Mouse (Mus musculus) liver, embryonic 11.5 days (tissue): Measurements from ENCODE around the gene Aldh4a1. TPM values are rescaled to one million over a fixed set of nuclear protein-coding genes. Genes with fewer than 3 reads are reported as not detected.
A peak's percentile ranks its signal among the peaks of the same experiment; 100 is the strongest.

Source experiments
- ATAC-seq: fragments of 200-750 bp; cut with Nextera tagmentation; replicated peaks from 2 replicates; pipeline ENCODE4 v1.8.0; 2017; ENCODE audit warnings: moderate number of reproducible peaks, mild to moderate bottlenecking, moderate TSS enrichment, moderate library complexity; ENCODE audit not compliant: low FRiP score
- DNase-seq: peaks from one replicate; pipeline ENCODE4 v3.0.0-alpha.2; 2017; ENCODE audit warnings: low spot score
- H3K27ac ChIP-seq: fragments of 300-500 bp; sonication (generic); 2 replicates; pipeline ENCODE4 v1.5.1; 2014; ENCODE audit warnings: mild to moderate bottlenecking, low read depth, low read length, control low read depth
- H3K27me3 ChIP-seq: fragments of 300-500 bp; sonication (generic); replicated peaks from 2 replicates; pipeline ENCODE4 v1.6.1; 2014; ENCODE audit warnings: low read length, mixed read lengths; ENCODE audit not compliant: control insufficient read depth, insufficient read depth
- H3K36me3 ChIP-seq: fragments of 300-500 bp; sonication (generic); 2 replicates; pipeline ENCODE4 v1.6.1; 2014; ENCODE audit warnings: mild to moderate bottlenecking, low read length, moderate library complexity, mixed read lengths; ENCODE audit not compliant: control insufficient read depth, insufficient read depth
- H3K4me1 ChIP-seq: fragments of 300-500 bp; sonication (generic); replicated peaks from 2 replicates; pipeline ENCODE4 v1.6.1; 2014; ENCODE audit warnings: low read length, mixed read lengths; ENCODE audit not compliant: control insufficient read depth, insufficient read depth
- H3K4me2 ChIP-seq: fragments of 300-500 bp; sonication (generic); 2 replicates; pipeline ENCODE4 v1.6.1; 2014; ENCODE audit warnings: mild to moderate bottlenecking, control low read depth, moderate library complexity
- H3K4me3 ChIP-seq: fragments of 300-500 bp; sonication (generic); 2 replicates; pipeline ENCODE4 v1.5.1; 2014; ENCODE audit warnings: low read depth, low read length, control low read depth
- H3K9ac ChIP-seq: fragments of 300-500 bp; sonication (generic); 2 replicates; pipeline ENCODE4 v1.6.1; 2014; ENCODE audit warnings: low read depth, low read length, control low read depth
- H3K9me3 ChIP-seq: fragments of 300-500 bp; sonication (generic); 2 replicates; pipeline ENCODE4 v1.6.1; 2016; ENCODE audit warnings: low read length, inconsistent platforms, mixed read lengths; ENCODE audit not compliant: control insufficient read depth
- WGBS: fragments of 180-500 bp; shearing (Covaris S2); extraction: QIAGEN DNeasy Blood & Tissue Kit; methylation state at CpG from one replicate; pipeline ENCODE4 v1.1.7; 2014; 5-methylcytosine and 5-hydroxymethylcytosine counted together
- polyA plus RNA-seq: library from polyadenylated mRNA; unstranded; fragments of >200 nt; fragmentation: Nextera tagmentation; extraction: Ambion mirVana; gene quantifications from 2 replicates; pipeline ENCODE4 v1.2.1, GENCODE M21; 2014

Aldh4a1 gene
- 45.2 and 52.0 TPM in 2 replicates for polyA plus RNA-seq

DNA sequence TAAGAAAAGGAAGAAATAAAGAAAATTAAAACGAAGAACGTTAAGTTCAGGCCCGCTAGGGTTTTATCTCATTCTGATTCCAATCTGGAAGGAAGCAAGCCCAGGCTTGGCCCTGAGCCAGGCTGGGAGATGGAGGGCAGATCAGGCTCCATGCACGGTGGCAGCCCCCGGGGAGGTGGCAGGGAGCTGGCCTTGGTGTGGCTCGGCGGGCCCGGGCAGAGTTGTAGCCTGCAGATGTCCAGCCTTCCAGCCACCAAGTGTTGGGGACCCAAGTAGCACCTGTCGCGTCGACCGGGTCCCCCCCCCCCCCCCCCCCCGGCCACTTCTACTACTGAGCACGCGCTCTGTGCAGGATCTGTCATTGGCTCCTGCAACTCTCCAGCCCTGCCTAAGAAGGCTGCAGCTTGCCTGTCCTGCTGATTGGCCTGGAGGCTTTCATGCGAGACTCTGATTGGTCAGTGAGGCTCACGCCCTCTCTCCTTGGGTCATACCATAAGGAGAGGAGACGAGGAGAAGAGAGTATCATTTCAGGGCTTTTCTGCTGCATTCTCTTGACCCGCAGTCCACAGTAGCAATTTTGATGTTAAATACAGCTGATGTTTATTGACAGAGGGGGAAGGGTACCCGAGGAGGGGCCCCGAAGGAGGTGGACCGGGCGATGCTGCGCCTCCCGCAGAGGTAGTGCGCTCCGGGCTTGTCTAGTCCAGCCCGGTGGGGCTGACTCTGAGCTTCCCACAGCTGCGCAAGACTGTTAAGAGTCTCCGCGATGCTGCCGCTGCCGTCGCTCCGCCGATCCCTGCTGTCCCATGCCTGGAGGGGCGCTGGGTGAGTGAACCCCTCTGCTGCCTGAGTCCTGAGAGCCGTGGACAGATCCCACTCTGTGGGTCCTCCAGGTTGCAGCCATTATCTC is at the start of gene Aldh4a1:
Aldh4a1 (plus strand) TSS at position 494 of the 910 bp plus-strand sequence.
- H3K9ac ChIP-seq: peak within 1 kb of the TSS; percentile 83
- DNase-seq: peak; percentile 96
- no peaks in the 10 kb centered on the region for H3K36me3 ChIP-seq
- peak within 1 kb of the TSS; percentile 77 for H3K27ac ChIP-seq
- peak; percentile 99 for ATAC-seq
- WGBS: under 1% methylated on average over 32 of the region's 38 CpGs
- no peaks in the 10 kb centered on the region for H3K27me3 ChIP-seq
- peak within 1 kb of the TSS; percentile 92 for H3K4me2 ChIP-seq
- no peaks in the 10 kb centered on the region for H3K9me3 ChIP-seq
- H3K4me3 ChIP-seq: peak within 1 kb of the TSS; percentile 71
- peaks cover 5% of the 10 kb centered on the region for H3K4me1 ChIP-seq

DNA sequence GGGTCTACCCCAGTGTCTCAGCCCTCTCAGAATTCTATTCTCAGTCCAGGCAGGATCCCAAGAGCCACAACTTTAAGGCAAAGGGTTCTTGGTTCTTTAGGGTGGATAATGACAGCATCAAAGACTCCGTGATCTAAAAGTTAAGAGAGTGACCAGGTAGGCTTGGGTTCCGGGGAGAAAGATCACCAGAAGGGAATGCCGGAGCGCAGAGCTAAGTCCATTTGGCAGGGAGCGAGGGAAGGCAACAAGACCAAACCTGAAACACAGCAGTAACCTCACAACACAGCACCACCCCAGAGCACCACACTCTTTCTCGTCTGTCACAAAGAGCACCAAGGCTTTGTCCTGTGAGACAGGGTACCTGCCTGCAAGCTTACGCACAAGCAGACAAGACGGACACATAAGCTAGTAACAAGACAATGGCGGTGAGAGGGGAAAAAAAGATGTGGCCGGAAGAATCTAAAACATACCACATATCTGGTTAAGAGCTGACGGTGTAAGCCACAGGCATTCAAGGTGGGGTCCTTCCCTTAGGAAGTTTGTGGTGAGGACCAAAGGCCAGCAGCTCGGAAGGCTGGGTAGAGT is 49.6 kb upstream of the Aldh4a1 start:
- Histone ChIP-seq H3K4me2 (no peak overlapping the region), H3K4me3 (no peak overlapping the region), H3K27me3 (peaks cover 27% of the 10 kb centered on the region), H3K36me3 (no peaks in the 10 kb centered on the region), H3K27ac (no peak overlapping the region), H3K4me1 (peaks cover 8% of the 10 kb centered on the region; the same call in 1 of the 2 replicates), H3K9ac (no peak overlapping the region), H3K9me3 (no peaks in the 10 kb centered on the region)
- DNase-seq (no peak), ATAC-seq (no peak)
- 76% methylated on average over 12 of the region's 12 CpGs for WGBS

DNA sequence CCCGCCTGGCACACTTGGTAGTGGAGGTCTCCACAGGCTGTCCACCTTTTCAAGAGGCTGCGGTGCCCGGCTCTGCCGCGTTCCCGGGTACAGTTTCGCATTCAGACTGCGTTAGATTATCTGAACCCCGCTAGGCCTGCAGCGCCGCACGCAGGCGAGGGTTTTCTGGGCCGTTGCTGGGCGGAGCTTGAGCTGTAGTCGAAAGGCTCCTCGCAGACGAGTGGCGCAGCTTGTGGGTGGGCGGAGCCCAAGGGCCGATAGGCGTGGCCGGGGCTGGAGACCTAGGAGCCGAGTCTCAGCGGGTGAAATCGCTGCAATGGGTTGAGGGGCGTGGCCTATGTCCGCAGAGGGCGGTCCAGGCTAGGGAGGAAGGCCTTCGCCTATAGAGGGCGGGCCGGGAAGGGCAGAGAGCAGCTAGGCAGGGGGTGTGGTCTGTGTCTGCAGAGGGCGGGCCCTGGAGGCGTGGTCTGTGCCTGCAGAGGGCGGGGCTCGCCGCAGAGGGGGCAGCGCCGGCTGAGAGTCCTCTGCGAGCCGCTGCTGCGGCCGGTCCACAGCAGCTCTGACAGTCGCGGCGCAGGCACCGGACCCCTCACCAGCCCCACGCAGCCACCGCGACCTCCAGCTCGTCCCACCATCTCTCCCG is 48.4 kb upstream of the Aldh4a1 start:
- H3K27ac ChIP-seq: peak overlapping the region; percentile 60; the same call in 1 of the 2 replicates
- 1% methylated on average over 40 of the region's 52 CpGs for WGBS

DNA sequence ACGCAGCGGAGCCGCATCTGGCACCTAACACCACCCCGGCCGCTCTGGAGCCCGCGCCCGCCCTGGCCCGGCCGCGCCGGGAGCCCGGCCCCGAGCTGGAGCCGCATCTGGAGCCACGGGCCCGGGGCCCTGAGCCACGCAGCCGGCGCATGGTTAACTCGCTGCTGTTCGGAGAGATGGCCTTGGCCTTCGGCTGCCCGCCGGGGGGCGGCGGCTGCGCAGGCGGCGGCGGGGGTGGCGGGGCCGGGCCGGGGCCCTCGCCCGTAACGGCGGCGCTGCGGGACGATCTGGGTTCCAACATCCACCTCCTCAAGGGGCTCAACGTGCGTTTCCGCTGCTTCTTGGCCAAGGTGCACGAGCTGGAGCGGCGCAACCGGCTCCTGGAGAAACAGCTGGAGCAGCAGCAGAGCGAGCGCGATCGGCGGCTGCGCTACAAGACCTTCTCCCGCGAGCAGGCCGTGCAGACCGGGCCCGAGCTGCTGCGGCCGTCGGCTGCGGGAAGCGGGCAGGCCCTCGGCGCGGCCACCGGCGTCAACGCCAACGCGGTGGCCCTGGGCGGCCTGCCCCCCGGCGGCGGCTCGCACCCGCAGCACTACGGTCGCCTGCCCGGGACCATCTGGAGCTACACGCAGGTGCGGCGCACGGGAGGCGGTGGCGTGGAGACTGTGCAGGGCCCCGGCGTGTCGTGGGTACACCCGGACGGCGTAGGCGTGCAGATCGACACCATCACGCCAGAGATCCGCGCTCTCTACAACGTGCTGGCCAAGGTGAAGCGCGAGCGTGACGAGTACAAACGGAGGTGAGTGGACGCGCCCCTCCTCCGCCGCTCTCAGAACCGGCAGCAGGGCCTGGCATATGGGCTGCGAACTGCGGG is 47.6 kb upstream of the Aldh4a1 start:
- peaks cover 26% of the 10 kb centered on the region for H3K27me3 ChIP-seq
- H3K27ac ChIP-seq: peak overlapping the region; percentile 60
- H3K36me3 ChIP-seq: no peaks in the 10 kb centered on the region
- ATAC-seq (peak; percentile 57; the same call in 1 of the 2 replicates), DNase-seq (no peak)
- no peaks in the 10 kb centered on the region for H3K9me3 ChIP-seq
- WGBS: 1% methylated on average over 111 of the region's 111 CpGs
- H3K4me2 ChIP-seq: peak overlapping the region; percentile 90
- H3K4me1 ChIP-seq: peaks cover 27% of the 10 kb centered on the region
- H3K4me3 ChIP-seq: peak overlapping the region; percentile 71
- H3K9ac ChIP-seq: peak overlapping the region; percentile 57

More for the DNA sequence above, 48.4 kb upstream of the Aldh4a1 start:
- peak overlapping the region; percentile 71 for H3K4me3 ChIP-seq
- peak overlapping the region; percentile 90 for H3K4me2 ChIP-seq
- H3K4me1 ChIP-seq: peaks cover 20% of the 10 kb centered on the region
- H3K36me3 ChIP-seq: no peaks in the 10 kb centered on the region
- peak; percentile 98 for ATAC-seq
- H3K27me3 ChIP-seq: peaks cover 31% of the 10 kb centered on the region
- H3K9ac ChIP-seq: peak overlapping the region; percentile 62
- peak; percentile 99 for DNase-seq
- no peaks in the 10 kb centered on the region for H3K9me3 ChIP-seq

DNA sequence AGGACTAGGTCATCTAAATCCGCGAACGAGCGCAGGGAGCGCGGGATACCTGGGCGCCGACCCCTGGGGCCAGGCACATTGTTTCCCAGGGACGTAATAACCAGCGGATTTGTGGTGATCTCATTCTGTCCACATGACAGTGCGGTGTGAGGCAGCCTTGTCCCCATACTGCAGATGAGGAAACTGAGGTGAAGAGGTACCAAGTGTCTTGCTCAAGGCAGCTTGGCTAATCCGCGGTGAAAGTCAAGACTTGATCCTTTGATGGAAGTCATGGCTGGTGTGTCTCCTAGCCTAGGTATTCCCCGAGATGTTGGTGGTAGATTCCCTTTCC is 47.0 kb upstream of the Aldh4a1 start:
- no peaks in the 10 kb centered on the region for H3K9me3 ChIP-seq
- peak overlapping the region; percentile 57 for H3K9ac ChIP-seq
- H3K4me1 ChIP-seq: peaks cover 33% of the 10 kb centered on the region
- H3K4me3 ChIP-seq: peak overlapping the region; percentile 71
- H3K27ac ChIP-seq: peak overlapping the region; percentile 60; the same call in 1 of the 2 replicates
- H3K27me3 ChIP-seq: peaks cover 26% of the 10 kb centered on the region
- no peak for DNase-seq
- no peak for ATAC-seq
- peak overlapping the region; percentile 90 for H3K4me2 ChIP-seq
- H3K36me3 ChIP-seq: no peaks in the 10 kb centered on the region
- 11% methylated on average over 14 of the region's 14 CpGs for WGBS

DNA sequence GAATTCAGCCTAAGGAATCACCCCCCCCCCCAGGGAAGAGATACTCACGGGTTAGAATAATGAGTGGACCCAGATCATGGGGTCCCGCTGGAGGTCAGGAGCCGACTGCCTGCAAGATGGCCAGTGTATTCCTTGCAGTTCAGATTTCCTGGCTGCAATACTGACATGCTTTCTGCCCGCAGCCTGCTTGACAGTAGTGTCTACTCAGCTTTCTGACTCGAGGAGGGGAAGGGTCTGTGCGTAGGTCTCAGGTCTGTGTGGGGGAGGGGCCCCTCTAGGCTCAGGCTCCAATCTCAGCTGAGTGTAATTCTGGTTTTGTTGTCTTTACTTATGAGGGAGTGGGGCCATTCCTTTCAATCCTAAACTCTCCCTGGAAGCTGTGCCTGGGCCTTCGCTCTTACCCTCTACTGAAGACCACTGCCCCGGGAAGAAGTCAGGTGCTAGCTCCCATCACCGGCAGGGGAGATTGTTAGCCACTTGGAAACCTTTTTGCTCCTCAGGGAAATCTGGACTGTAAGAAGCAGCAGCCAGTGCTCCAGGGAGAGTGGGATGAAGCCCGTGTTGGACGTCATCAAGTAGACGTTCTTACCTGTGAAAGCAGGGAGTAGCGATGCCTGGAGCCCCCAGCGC is 46.3 kb upstream of the Aldh4a1 start:
- peaks cover 26% of the 10 kb centered on the region for H3K27me3 ChIP-seq
- H3K36me3 ChIP-seq: no peaks in the 10 kb centered on the region
- DNase-seq: no peak
- no peak for ATAC-seq
- peak overlapping the region; percentile 90 for H3K4me2 ChIP-seq
- no peak overlapping the region for H3K27ac ChIP-seq
- peaks cover 40% of the 10 kb centered on the region for H3K4me1 ChIP-seq
- 57% methylated on average over 14 of the region's 14 CpGs for WGBS
- H3K4me3 ChIP-seq: peak overlapping the region; percentile 71
- H3K9ac ChIP-seq: no peak overlapping the region
- H3K9me3 ChIP-seq: no peaks in the 10 kb centered on the region

DNA sequence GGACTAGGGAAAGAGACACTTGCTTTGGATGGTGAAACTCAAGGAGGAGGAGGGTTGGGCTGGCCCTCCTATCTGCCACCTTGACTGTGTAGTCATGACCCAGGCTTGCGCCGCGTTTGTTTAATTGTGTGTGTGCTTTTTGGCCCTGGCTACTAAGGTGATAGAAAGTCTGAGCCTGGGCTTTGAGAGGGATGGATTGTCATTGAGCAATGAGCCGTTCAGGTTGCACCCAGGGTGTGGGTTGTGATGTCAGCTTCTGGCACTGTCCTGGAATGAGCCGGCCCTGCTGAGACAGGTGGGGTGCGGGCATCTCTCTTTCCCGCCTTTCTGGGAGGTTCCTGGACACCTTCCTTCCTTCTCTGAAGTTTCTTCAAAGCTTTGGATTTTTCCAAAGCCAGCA is 45.7 kb upstream of the Aldh4a1 start:
- ATAC-seq: no peak
- Histone ChIP-seq H3K27me3 (peaks cover 26% of the 10 kb centered on the region), H3K4me2 (peak overlapping the region; percentile 90), H3K36me3 (no peaks in the 10 kb centered on the region), H3K9ac (no peak overlapping the region), H3K27ac (no peak overlapping the region), H3K4me1 (peaks cover 46% of the 10 kb centered on the region), H3K4me3 (no peak overlapping the region), H3K9me3 (no peaks in the 10 kb centered on the region)
- DNase-seq: no peak
- 75% methylated on average over 7 of the region's 7 CpGs for WGBS
